Mouse (Mus musculus) embryonic fibroblast, embryonic 13.5 days (primary cell): ENCODE data around the gene Klc2.

Source experiments
- CTCF ChIP-seq: IDR thresholded peaks from 2 replicates; pipeline ENCODE4 v1.5.1; 2011; ENCODE audit warnings: mild to moderate bottlenecking, control low read depth, low read length, moderate library complexity, borderline replicate concordance; ENCODE audit not compliant: insufficient read depth
- POLR2A ChIP-seq: IDR thresholded peaks from 2 replicates; pipeline ENCODE4 v1.6.1; 2011; ENCODE audit warnings: low read depth, mild to moderate bottlenecking, control low read depth, low read length, moderate library complexity

- TF ChIP-seq CTCF (no peak), POLR2A (no peak)
Measured at GRCm38 (mm10) chr19:5129770-5130169, 11.4 kb upstream of the Klc2 start.
